Mouse (Mus musculus) ovary, adult 10 weeks (tissue): Measurements from ENCODE around the gene Mis12. TPM values are rescaled to one million over a fixed set of nuclear protein-coding genes. Genes with fewer than 3 reads are reported as not detected.

Source experiments
- polyA plus RNA-seq: library from polyadenylated mRNA; stranded (reverse); fragments of 350-450 nt; fragmentation: Illumina TruSeq; extraction: RNeasy Lipid Tissue Mini Kit (QIAGEN cat#74804); gene quantifications from one replicate; pipeline ENCODE4 v1.2.3, GENCODE M21; 2014

Mis12 gene
- polyA plus RNA-seq = 96.5 TPM

DNA sequence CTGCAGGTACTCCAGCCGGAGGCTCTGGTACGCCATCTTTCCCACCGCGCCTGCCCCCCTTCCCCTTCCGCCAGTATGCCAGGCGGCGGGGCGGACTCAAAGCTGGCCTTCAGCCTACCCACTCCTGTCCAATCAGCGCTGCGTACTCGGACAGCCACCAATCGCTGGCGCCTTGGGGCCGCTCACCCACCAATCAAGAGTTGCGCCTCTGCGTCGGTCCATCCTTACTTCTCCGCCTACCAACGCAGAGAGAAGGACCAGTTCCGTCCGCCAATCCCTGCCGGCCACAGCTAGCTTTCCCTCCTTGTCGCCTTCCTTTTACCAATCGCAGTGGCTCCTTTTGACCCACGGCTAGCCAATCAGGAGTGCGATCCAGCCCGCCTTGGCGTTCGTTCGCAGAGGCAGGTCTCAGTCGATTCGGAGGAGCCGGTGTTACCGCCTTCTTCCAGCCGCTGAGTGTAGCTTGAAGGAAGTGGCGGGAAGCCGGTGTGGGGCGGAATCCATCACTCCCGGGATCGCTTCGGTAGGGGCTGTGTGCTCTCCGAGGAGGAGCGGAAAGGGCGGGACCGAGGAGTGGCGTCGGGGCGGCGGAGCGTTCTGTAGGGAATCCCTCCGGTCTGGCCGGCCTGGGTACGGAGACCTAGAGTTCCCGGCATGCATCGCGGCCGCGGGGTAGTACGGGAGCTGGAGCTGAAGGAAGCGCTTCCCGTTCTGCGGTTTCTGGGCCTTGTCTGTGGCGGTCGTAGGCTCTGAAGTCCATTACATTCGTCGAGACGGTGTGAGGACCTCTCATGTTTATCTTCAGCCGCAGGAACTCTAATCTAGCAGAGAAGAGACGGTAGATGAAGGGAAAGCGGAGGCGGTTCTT, at the start of gene Mis12, which contains the start of gene Derl2:
TSS of gene Mis12 (plus strand) at position 411 of the 868 bp plus-strand sequence.
TSS of gene Derl2 (minus strand) at position 641 of the 868 bp plus-strand sequence.

DNA sequence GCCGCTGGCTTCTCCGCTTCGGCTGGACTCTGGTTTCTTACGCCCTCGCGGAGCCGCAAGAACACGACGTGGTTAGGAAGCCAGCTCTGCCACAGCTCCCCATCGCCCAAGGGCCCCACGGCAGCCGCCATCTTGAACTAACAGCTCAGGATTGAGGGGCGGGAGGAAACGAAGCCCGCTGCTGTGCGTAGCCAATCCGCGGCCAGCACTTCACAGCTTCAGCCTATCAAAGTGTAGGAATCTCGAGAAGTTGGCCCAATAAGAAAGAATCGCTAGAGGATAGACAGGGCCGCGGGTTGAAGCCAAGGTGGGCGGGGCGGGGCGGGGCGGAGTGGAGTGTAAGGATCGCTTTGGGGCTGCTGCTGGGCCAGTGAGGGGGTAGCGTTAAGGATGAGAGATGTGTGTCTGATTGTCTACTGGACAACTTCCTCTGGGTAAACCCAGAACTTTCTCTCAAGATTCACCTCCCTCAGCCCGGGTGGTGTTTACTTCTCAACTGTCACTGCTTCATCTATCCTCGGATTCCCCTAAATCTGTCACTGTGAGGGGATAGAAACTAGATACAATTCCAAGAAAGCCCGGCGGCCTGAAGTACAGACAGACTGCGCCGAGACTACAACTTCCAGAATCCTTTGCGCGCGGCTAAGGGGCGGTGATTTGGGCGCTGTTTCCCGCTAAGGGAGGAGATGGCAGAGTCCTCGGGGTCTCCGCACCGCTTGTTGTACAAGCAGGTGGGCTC, 49.4 kb upstream of the Mis12 start, which contains the start of the genes Nup88 and Rpain:
TSS of gene Nup88 (minus strand) at position 153 of the 739 bp plus-strand sequence.
TSS of gene Rpain (plus strand) at position 393 of the 739 bp plus-strand sequence.

GRCm38 (mm10) chr11:70982557-70983228, 36.7 kb upstream of the Mis12 start, which contains the start of gene C1qbp:
C1qbp (minus strand) TSS chr11:70983026.

GRCm38 (mm10) chr11:71004316-71004773, 15.1 kb upstream of the Mis12 start, which contains the start of gene Dhx33:
Dhx33 (minus strand) TSS chr11:71004437.

DNA sequence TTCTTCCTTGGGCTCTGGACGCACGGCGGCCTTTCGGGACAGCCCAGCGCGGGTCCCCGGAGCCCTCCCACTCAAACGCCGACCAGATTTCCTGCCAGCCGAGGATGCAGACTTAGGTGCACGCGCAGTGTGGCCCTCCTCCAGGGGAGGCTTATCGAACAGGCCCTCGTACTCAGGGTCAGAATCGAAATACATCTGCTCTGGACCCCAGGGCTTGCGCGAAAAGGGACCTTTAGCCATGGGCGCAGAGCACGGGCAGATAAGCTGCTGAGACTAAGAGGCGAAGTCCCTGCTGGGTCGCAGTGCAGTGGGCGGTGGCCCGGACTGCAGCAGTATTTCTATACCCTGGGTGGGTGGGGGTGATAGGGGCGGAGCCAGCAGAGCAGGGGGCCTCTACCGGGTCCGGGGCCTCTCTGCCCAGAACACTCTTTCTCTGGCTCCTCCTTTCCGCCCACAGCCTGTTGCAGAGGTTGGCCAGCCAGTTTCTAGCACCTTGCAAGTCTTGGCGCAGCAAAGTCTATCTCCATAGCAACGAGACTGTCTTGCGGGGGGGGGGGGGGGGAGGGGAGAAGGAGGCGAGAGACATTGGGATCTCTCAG, 13.9 kb downstream of the Mis12 start, which contains the start of gene 6330403K07Rik:
TSS of gene 6330403K07Rik (minus strand) at position 351 of the 599 bp plus-strand sequence.

Other genes starting within 250 kb of the Mis12 start
- gene Scimp, start 207.0 kb upstream of the Mis12 start, polyA plus RNA-seq = not detected
- gene Rabep1, start 174.8 kb upstream of the Mis12 start, polyA plus RNA-seq = 120 TPM
- gene Nup88, start 49.6 kb upstream of the Mis12 start, polyA plus RNA-seq = 172 TPM
- gene Rpain, start 49.4 kb upstream of the Mis12 start, polyA plus RNA-seq = 7.9 TPM
- 216 TPM for gene C1qbp, start 36.6 kb upstream of the Mis12 start, polyA plus RNA-seq
- 25.5 TPM for gene Dhx33, start 15.2 kb upstream of the Mis12 start, polyA plus RNA-seq
- 100 TPM for gene Derl2, start 230 bp downstream of the Mis12 start, polyA plus RNA-seq
- 8.9 TPM for gene 6330403K07Rik, start 13.9 kb downstream of the Mis12 start, polyA plus RNA-seq
- gene Nlrp1a, start 125.1 kb downstream of the Mis12 start, polyA plus RNA-seq = 0.31 TPM
- 0.23 TPM for gene Nlrp1b, start 211.1 kb downstream of the Mis12 start, polyA plus RNA-seq